Mouse (Mus musculus): ENCODE measurements around the gene Lgals3bp. TPM values are rescaled to one million over a fixed set of nuclear protein-coding genes. Genes with fewer than 3 reads are reported as not detected.

Gene Lgals3bp
- polyA plus RNA-seq, 1 experiment from 2014 or later: 44.3 TPM

DNA sequence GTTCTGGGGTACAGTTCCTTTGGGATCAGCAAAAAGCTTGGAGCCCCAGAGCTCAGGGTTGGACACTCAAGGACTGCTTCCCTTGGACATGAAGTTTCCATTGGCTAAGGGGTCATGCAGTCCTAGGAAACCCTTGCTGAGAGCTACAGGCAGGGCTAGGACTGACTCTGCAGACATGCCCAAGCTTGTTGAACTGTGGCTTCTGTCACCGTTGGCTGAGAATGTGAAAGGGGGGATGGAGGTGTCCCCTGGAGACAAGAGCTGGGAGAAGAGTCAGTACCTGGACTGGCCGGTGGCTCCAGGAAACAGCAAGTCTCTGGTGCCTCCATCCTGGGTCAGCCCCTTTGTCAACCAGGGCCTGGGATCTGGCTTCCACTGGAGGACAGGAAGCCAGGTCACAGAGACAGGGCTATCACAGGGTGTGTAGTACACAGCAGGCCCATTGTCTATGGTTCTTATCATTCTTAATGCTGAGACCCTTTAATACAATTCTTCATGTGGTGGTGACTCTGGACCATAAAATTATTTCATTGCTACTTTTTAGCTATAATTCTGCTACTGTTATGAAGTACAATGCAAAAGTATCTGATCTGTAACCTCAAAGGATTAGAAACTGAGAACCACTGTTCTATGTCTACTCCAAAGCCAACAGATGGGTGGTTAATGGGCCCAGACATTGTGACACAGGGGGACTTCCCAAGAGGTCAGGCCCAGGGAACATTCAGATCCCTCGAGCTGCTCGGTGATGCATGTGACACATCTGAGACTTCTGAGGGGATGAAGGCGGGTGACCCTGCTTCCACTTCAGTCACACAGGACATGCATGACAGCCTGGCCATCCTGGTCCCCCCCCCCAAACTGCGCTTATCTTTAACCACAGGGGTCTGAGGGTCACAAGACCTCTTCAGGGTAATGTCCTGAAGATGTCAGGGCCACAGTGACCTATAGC is 2.3 kb upstream of the Lgals3bp start:
- DNase-seq (ENCODE audit: low spot score) (peak; percentile 35), ATAC-seq (no peak; the same call in 1 of the 2 replicates)
- H3K36me3 ChIP-seq (ENCODE audit: insufficient read depth, low read length): peaks cover 12% of the 10 kb centered on the region; the same call in 1 of the 2 replicates
- no peak for TF ChIP-seq CTCF (IDR thresholded peaks at IDR 0.05)
- no peak; the same call in 1 of the 2 replicates for TF ChIP-seq EP300 (IDR thresholded peaks at IDR 0.05)
- H3K4me2 ChIP-seq (replicated peaks; ENCODE audit: low read depth, low read length): no peak overlapping the region
- no peak overlapping the region for H3K9ac ChIP-seq (replicated peaks; ENCODE audit: low read depth)
- peaks cover 9% of the 10 kb centered on the region for H3K4me1 ChIP-seq (ENCODE audit: insufficient read depth, low read depth, low read length)
- H3K27ac ChIP-seq (ENCODE audit: low read length): no peak overlapping the region
- 68% methylated on average over 6 of the region's 6 CpGs for WGBS
- no peaks in the 10 kb centered on the region for H3K9me3 ChIP-seq (ENCODE audit: low read length)
- no peaks in the 10 kb centered on the region for H3K27me3 ChIP-seq (replicated peaks; ENCODE audit: insufficient read depth, low read length)
- H3K4me3 ChIP-seq (ENCODE audit: low read depth, low read length): no peak overlapping the region

GRCm38 (mm10) chr11:118403183-118403582 is 1.3 kb upstream of the Lgals3bp start:
- DNase-seq (ENCODE audit: low spot score): no peak
- TF ChIP-seq CTCF (IDR thresholded peaks at IDR 0.05) (no peak), EP300 (IDR thresholded peaks at IDR 0.05) (no peak)

DNA sequence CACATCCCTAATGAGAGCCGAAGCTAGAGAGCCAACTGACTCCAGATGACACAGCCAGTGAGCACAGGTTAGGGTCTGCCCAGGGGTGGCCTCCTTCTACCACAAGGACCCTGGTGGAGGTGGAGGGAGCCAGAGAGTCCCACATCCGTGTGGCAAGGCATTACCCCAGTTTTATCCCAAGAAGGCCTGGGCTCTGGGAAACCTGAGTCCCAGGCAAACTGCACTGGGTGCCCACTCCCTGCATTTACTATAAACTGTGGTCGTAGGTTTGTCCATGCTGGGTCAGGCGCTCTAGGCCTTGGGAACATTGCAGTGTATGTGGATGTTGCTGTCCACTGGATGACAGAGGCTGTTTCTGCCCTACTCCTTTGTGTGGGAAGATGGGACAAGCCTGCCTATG is 697 bp downstream of the Lgals3bp start:
- TF ChIP-seq CTCF (IDR thresholded peaks at IDR 0.05): no peak
- DNase-seq (ENCODE audit: low spot score) (no peak), ATAC-seq (0 out of 2 replicates have a peak, but pooled peaks have one; percentile 1)
- WGBS: 84% methylated on average over 4 of the region's 4 CpGs
- Histone ChIP-seq H3K4me2 (replicated peaks; ENCODE audit: low read depth, low read length) (peak overlapping the region; percentile 48), H3K4me3 (ENCODE audit: low read depth, low read length) (no peak overlapping the region), H3K9ac (replicated peaks; ENCODE audit: low read depth) (peak overlapping the region; percentile 4; the same call in 1 of the 2 replicates), H3K4me1 (ENCODE audit: insufficient read depth, low read depth, low read length) (peaks cover 9% of the 10 kb centered on the region), H3K36me3 (ENCODE audit: insufficient read depth, low read length) (peaks cover 4% of the 10 kb centered on the region; the same call in 1 of the 2 replicates), H3K9me3 (ENCODE audit: low read length) (no peaks in the 10 kb centered on the region), H3K27ac (ENCODE audit: low read length) (peak overlapping the region; percentile 77), H3K27me3 (replicated peaks; ENCODE audit: insufficient read depth, low read length) (no peaks in the 10 kb centered on the region)

More at GRCm38 (mm10) chr11:118403183-118403582, 1.3 kb upstream of the Lgals3bp start:
- Histone ChIP-seq H3K4me2 (replicated peaks; ENCODE audit: low read depth, low read length) (no peak overlapping the region), H3K9ac (replicated peaks; ENCODE audit: low read depth) (no peak overlapping the region), H3K27ac (ENCODE audit: low read length) (no peak overlapping the region), H3K36me3 (ENCODE audit: insufficient read depth, low read length) (peaks cover 12% of the 10 kb centered on the region; the same call in 1 of the 2 replicates), H3K27me3 (replicated peaks; ENCODE audit: insufficient read depth, low read length) (no peaks in the 10 kb centered on the region), H3K4me3 (ENCODE audit: low read depth, low read length) (no peak overlapping the region), H3K9me3 (ENCODE audit: low read length) (no peaks in the 10 kb centered on the region), H3K4me1 (ENCODE audit: insufficient read depth, low read depth, low read length) (peaks cover 9% of the 10 kb centered on the region)
- WGBS: 91% methylated on average over 2 of the region's 2 CpGs
- no peak for ATAC-seq

DNA sequence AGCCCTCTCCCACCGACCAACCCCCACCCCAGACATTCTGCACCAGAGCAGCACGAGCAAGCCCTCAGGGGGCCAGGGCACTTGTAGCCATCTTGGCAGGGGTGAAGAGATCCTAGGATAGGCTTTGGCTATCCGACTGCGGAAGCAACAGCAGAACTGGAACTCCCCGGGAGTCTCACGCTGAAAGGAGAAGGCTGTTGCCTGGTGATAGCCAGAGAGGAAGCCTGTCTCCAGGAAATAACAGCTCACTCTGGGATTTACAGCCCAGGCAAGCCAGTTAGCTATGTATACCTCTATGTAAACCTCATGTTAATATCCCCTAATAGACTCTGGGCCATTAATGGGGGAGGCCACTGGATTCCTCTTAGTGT is 1.3 kb downstream of the Lgals3bp start:
- H3K9me3 ChIP-seq (ENCODE audit: low read length): no peaks in the 10 kb centered on the region
- H3K4me1 ChIP-seq (ENCODE audit: insufficient read depth, low read depth, low read length): peaks cover 9% of the 10 kb centered on the region
- ATAC-seq (peak; percentile 53), DNase-seq (ENCODE audit: low spot score) (peak; percentile 58)
- H3K4me2 ChIP-seq (replicated peaks; ENCODE audit: low read depth, low read length): peak overlapping the region; percentile 48
- no peak for TF ChIP-seq CTCF (IDR thresholded peaks at IDR 0.05)
- TF ChIP-seq EP300 (IDR thresholded peaks at IDR 0.05): 0 out of 2 replicates have a peak, but pooled peaks have one; percentile 11
- H3K36me3 ChIP-seq (ENCODE audit: insufficient read depth, low read length): peaks cover 3% of the 10 kb centered on the region; the same call in 1 of the 2 replicates
- WGBS: 24% methylated on average over 6 of the region's 6 CpGs
- no peak overlapping the region for H3K4me3 ChIP-seq (ENCODE audit: low read depth, low read length)
- no peak overlapping the region for H3K9ac ChIP-seq (replicated peaks; ENCODE audit: low read depth)
- H3K27me3 ChIP-seq (replicated peaks; ENCODE audit: insufficient read depth, low read length): no peaks in the 10 kb centered on the region
- H3K27ac ChIP-seq (ENCODE audit: low read length): peak overlapping the region; percentile 77

DNA sequence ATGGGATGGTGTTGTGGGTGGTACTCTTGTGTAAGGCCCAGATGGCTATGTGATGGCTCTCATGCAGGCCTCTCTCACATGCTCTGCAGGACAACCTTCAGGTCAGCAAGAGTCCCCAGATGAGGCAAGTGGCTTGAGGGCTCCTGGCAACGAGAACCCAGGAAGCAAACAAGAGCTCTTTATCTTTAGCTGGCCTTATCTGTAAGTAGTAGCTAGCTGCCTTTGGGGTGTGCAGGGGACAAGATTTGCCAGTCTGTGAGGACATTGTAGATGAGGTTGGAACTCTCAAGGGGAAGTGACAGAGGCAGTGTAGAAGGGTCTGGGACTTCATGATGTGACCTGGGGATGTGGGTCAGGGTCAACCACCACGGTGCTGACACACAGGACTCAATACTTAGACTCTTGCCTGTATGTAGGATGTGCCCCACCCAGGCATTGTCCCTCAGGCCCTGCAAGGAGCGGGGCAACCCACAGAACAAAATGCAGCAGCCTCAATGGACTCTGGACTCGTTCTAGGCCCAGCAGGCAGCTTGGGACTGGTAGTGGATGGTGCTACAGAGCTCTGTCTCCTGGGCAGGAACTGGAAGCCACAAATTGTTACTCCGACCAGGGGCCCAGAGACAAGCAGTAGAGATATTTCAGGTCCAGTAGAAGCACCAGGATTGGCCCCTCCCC is 1.9 kb downstream of the Lgals3bp start:
- peak overlapping the region; percentile 48 for H3K4me2 ChIP-seq (replicated peaks; ENCODE audit: low read depth, low read length)
- no peak for TF ChIP-seq EP300 (IDR thresholded peaks at IDR 0.05)
- TF ChIP-seq CTCF (IDR thresholded peaks at IDR 0.05): no peak
- H3K27ac ChIP-seq (ENCODE audit: low read length): peak overlapping the region; percentile 77
- H3K9ac ChIP-seq (replicated peaks; ENCODE audit: low read depth): no peak overlapping the region
- no peaks in the 10 kb centered on the region for H3K27me3 ChIP-seq (replicated peaks; ENCODE audit: insufficient read depth, low read length)
- H3K4me1 ChIP-seq (ENCODE audit: insufficient read depth, low read depth, low read length): peaks cover 9% of the 10 kb centered on the region
- DNase-seq (ENCODE audit: low spot score) (peak; percentile 33), ATAC-seq (peak; percentile 46)
- no peaks in the 10 kb centered on the region for H3K9me3 ChIP-seq (ENCODE audit: low read length)
- WGBS: 38% methylated on average over 5 of the region's 5 CpGs
- H3K36me3 ChIP-seq (ENCODE audit: insufficient read depth, low read length): peaks cover 3% of the 10 kb centered on the region; the same call in 1 of the 2 replicates
- no peak overlapping the region for H3K4me3 ChIP-seq (ENCODE audit: low read depth, low read length)

Data from lung, postnatal 0 days (tissue).